Mouse (Mus musculus): Measurements from ENCODE around the gene Thsd4. TPM values are rescaled to one million over a fixed set of nuclear protein-coding genes. Genes with fewer than 3 reads are reported as not detected.

The Thsd4 gene
- polyA plus RNA-seq, 1 experiment from 2014 or later, result 8.2 TPM

DNA sequence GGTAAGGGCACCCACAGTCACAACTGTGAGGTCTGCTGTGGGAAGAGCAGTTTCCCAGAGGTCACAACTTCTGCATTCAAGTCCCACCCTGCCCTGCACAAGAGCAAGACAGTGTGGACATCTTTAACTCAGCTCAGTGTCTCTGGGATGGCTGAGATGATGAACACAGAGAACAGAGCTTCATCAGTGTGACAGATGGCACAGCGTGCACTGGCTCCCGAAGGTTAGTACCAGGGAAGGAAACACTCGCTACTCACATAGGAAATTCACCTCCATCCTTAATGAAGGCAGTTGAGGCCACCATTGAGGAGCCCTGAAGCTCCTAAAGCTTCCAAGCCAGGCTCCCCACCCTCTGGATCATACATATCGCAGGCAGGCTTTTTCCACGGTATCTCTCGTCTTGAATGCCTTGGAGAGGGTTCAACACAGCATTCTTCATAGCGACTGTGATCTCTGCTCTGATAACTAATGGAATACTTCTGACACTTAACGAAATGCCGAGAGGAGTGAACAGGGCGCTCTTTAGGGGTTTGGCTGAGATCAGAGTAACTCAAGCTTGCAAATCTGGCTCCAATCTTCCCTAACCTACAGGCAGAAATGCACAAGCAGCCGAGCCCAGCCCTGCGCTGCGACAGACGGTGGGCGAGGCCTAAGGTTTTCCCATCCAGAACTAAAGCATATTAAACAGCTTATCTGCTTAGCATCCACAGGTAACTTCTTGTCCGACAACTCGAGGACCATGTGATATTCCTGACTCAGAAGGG lies 110.8 kb downstream of the Thsd4 start:
- Histone ChIP-seq H3K4me3 (ENCODE audit: low read length) (no peak overlapping the region), H3K9ac (ENCODE audit: low read length) (no peak overlapping the region), H3K27ac (ENCODE audit: low read length) (no peak overlapping the region), H3K4me2 (ENCODE audit: low read depth, low read length) (no peak overlapping the region), H3K36me3 (ENCODE audit: control insufficient read depth, insufficient read depth) (no peaks in the 10 kb centered on the region), H3K9me3 (replicated peaks; ENCODE audit: control insufficient read depth, low read length) (no peaks in the 10 kb centered on the region), H3K4me1 (ENCODE audit: control insufficient read depth, insufficient read depth, low read length) (no peaks in the 10 kb centered on the region; the same call in 1 of the 2 replicates), H3K27me3 (ENCODE audit: control insufficient read depth, insufficient read depth, low read length) (no peaks in the 10 kb centered on the region)
- ATAC-seq (replicated peaks; ENCODE audit: extremely low read depth, insufficient read depth, low FRiP score), result no peak
- 59% methylated on average over 17 of the region's 17 CpGs for WGBS

DNA sequence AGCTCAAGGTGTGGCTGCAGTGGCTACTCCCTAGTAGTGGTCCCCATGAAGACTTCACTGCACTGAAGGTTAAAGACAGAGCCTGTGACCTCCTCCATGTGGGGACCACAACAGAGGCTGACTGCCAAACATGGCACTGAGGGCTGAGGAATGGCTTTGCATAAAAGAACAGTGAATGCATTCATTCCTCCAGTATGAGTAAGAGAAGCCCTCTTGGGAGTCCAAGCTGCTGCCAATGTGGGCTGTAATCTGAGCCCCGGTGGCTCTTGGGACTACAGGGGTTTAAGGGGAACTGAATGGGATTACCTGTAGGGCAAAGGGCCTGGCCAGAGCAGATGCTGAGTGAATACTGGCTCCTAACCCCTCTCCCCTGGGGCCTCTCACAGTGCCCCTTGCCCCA lies 114.5 kb downstream of the Thsd4 start:
- H3K4me3 ChIP-seq (ENCODE audit: low read length), result no peak overlapping the region
- H3K36me3 ChIP-seq (ENCODE audit: control insufficient read depth, insufficient read depth), result no peaks in the 10 kb centered on the region
- WGBS, result 21% methylated on average over 1 of the region's 1 CpGs
- no peaks in the 10 kb centered on the region for H3K27me3 ChIP-seq (ENCODE audit: control insufficient read depth, insufficient read depth, low read length)
- no peak overlapping the region for H3K27ac ChIP-seq (ENCODE audit: low read length)
- H3K4me1 ChIP-seq (ENCODE audit: control insufficient read depth, insufficient read depth, low read length), result no peaks in the 10 kb centered on the region
- no peak overlapping the region for H3K4me2 ChIP-seq (ENCODE audit: low read depth, low read length)
- ATAC-seq (replicated peaks; ENCODE audit: extremely low read depth, insufficient read depth, low FRiP score), result no peak
- no peak overlapping the region for H3K9ac ChIP-seq (ENCODE audit: low read length)
- H3K9me3 ChIP-seq (replicated peaks; ENCODE audit: control insufficient read depth, low read length), result no peaks in the 10 kb centered on the region

DNA sequence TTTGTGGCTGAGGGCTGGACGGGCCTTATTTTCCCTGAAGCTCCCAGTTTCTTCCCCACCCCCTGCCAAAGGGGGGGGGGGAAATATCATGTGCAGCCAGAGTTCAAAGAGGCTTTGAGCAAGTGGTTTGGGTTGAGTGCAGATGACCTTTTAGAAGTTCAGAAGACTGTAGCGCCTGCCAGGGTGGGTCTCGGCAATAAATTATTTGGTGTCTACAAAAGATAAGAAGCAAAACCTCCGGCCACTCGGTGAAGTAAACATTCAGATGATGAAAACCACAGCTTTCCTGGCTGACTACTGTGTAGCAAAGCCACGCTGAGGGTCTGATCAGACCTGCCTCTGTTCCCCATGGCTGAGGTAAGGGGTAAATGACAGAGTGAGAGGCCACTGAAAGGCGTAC lies 116.1 kb downstream of the Thsd4 start:
- H3K9me3 ChIP-seq (replicated peaks; ENCODE audit: control insufficient read depth, low read length), result no peaks in the 10 kb centered on the region
- H3K4me3 ChIP-seq (ENCODE audit: low read length), result no peak overlapping the region
- no peaks in the 10 kb centered on the region for H3K4me1 ChIP-seq (ENCODE audit: control insufficient read depth, insufficient read depth, low read length)
- WGBS, result 46% methylated on average over 7 of the region's 7 CpGs
- H3K4me2 ChIP-seq (ENCODE audit: low read depth, low read length), result no peak overlapping the region
- H3K27ac ChIP-seq (ENCODE audit: low read length), result no peak overlapping the region
- H3K27me3 ChIP-seq (ENCODE audit: control insufficient read depth, insufficient read depth, low read length), result no peaks in the 10 kb centered on the region
- ATAC-seq (replicated peaks; ENCODE audit: extremely low read depth, insufficient read depth, low FRiP score), result no peak
- H3K9ac ChIP-seq (ENCODE audit: low read length), result no peak overlapping the region
- H3K36me3 ChIP-seq (ENCODE audit: control insufficient read depth, insufficient read depth), result no peaks in the 10 kb centered on the region

DNA sequence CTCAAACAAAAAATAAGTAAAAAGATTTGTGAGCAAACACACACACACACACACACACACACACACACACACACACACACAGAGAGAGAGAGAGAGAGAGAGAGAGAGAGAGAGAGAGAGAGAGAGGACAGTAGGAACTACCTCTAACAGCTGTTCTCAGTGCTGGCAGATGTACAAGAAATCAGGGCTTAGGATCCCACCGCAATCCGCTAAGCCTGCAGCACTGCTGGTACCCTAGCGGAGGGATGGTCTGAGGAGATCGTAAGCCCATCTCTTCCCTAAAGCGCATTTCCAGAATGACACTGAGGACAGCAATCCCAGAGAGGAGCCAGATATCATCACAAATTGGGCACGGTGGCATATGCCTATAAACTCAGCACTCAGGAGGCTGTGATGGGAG lies 119.2 kb downstream of the Thsd4 start:
- Histone ChIP-seq H3K36me3 (ENCODE audit: control insufficient read depth, insufficient read depth) (no peaks in the 10 kb centered on the region), H3K27ac (ENCODE audit: low read length) (no peak overlapping the region), H3K4me3 (ENCODE audit: low read length) (no peak overlapping the region), H3K27me3 (ENCODE audit: control insufficient read depth, insufficient read depth, low read length) (no peaks in the 10 kb centered on the region), H3K9me3 (replicated peaks; ENCODE audit: control insufficient read depth, low read length) (no peaks in the 10 kb centered on the region), H3K9ac (ENCODE audit: low read length) (no peak overlapping the region), H3K4me2 (ENCODE audit: low read depth, low read length) (no peak overlapping the region), H3K4me1 (ENCODE audit: control insufficient read depth, insufficient read depth, low read length) (no peaks in the 10 kb centered on the region)
- ATAC-seq (replicated peaks; ENCODE audit: extremely low read depth, insufficient read depth, low FRiP score), result no peak
- WGBS, result 91% methylated on average over 6 of the region's 6 CpGs

DNA sequence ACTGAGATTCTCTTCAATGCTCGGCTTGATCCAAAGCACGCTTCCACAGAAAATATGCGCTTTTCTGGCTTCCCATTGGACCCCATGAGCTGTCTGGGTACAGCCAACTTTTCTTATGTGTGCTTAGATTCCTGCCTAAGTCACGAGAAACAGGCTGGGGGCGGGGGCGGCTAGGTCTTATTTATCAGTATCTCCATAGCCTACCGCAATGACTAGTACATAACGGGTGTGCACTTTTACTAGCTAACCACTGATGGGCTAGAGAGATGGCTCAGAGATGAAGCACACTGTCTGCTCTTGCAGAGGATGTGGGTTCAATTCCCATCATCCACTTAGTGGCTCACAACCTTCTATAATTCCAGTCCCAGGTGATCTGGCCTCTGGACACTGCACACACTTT lies 121.8 kb downstream of the Thsd4 start:
- Histone ChIP-seq H3K9ac (ENCODE audit: low read length) (no peak overlapping the region), H3K27ac (ENCODE audit: low read length) (no peak overlapping the region), H3K4me2 (ENCODE audit: low read depth, low read length) (no peak overlapping the region), H3K4me3 (ENCODE audit: low read length) (no peak overlapping the region), H3K9me3 (replicated peaks; ENCODE audit: control insufficient read depth, low read length) (no peaks in the 10 kb centered on the region), H3K4me1 (ENCODE audit: control insufficient read depth, insufficient read depth, low read length) (no peaks in the 10 kb centered on the region), H3K36me3 (ENCODE audit: control insufficient read depth, insufficient read depth) (no peaks in the 10 kb centered on the region), H3K27me3 (ENCODE audit: control insufficient read depth, insufficient read depth, low read length) (no peaks in the 10 kb centered on the region)
- no peak for ATAC-seq (replicated peaks; ENCODE audit: extremely low read depth, insufficient read depth, low FRiP score)
- WGBS, result 89% methylated on average over 8 of the region's 8 CpGs

DNA sequence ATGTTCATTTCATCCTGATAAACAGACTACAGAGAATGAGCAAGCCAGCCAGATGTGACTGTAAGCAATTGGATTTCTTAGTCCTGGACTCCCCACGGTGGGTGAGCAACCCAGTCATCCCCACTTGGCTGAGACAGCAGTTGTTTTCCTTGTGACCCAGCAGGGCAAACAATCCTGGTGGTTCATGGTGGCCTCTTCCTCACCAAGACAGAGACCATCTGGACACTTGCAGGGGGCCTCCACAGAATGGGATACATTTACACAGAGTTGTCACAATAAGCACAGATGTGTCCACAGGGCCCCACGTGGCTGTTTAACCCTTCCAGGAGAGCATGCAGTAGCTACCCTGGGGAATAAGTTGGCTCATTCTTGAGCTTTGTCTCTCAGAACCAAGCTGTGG lies 123.8 kb downstream of the Thsd4 start:
- H3K4me2 ChIP-seq (ENCODE audit: low read depth, low read length), result no peak overlapping the region
- ATAC-seq (replicated peaks; ENCODE audit: extremely low read depth, insufficient read depth, low FRiP score), result no peak
- H3K27me3 ChIP-seq (ENCODE audit: control insufficient read depth, insufficient read depth, low read length), result no peaks in the 10 kb centered on the region
- no peak overlapping the region for H3K9ac ChIP-seq (ENCODE audit: low read length)
- WGBS, result 47% methylated on average over 2 of the region's 2 CpGs
- H3K4me3 ChIP-seq (ENCODE audit: low read length), result no peak overlapping the region
- no peaks in the 10 kb centered on the region for H3K4me1 ChIP-seq (ENCODE audit: control insufficient read depth, insufficient read depth, low read length)
- H3K9me3 ChIP-seq (replicated peaks; ENCODE audit: control insufficient read depth, low read length), result no peaks in the 10 kb centered on the region
- no peak overlapping the region for H3K27ac ChIP-seq (ENCODE audit: low read length)
- no peaks in the 10 kb centered on the region for H3K36me3 ChIP-seq (ENCODE audit: control insufficient read depth, insufficient read depth)

DNA sequence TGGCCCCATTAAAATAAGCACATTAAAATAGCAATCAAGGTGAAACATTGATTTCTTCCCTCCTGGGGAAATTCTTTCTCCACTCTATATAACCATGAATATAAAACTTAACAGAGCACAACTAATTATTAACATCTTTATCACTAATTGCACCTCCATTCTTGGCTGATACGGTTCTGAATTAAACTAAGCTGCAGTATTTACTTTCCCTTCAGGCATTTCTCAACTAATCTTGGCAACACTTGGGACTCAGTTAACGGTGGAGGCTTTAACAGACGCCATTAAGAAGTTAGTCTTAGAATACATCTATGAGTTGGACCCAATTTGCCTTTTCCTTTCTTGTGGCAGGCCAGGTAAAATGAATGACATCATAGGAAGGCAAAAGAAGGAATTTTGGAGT lies 125.8 kb downstream of the Thsd4 start:
- 75% methylated on average over 3 of the region's 3 CpGs for WGBS
- no peak overlapping the region for H3K9ac ChIP-seq (ENCODE audit: low read length)
- no peaks in the 10 kb centered on the region for H3K4me1 ChIP-seq (ENCODE audit: control insufficient read depth, insufficient read depth, low read length)
- H3K27ac ChIP-seq (ENCODE audit: low read length), result no peak overlapping the region
- H3K4me3 ChIP-seq (ENCODE audit: low read length), result no peak overlapping the region
- no peak for ATAC-seq (replicated peaks; ENCODE audit: extremely low read depth, insufficient read depth, low FRiP score)
- no peaks in the 10 kb centered on the region for H3K27me3 ChIP-seq (ENCODE audit: control insufficient read depth, insufficient read depth, low read length)
- no peaks in the 10 kb centered on the region for H3K36me3 ChIP-seq (ENCODE audit: control insufficient read depth, insufficient read depth)
- H3K4me2 ChIP-seq (ENCODE audit: low read depth, low read length), result no peak overlapping the region
- H3K9me3 ChIP-seq (replicated peaks; ENCODE audit: control insufficient read depth, low read length), result no peaks in the 10 kb centered on the region

DNA sequence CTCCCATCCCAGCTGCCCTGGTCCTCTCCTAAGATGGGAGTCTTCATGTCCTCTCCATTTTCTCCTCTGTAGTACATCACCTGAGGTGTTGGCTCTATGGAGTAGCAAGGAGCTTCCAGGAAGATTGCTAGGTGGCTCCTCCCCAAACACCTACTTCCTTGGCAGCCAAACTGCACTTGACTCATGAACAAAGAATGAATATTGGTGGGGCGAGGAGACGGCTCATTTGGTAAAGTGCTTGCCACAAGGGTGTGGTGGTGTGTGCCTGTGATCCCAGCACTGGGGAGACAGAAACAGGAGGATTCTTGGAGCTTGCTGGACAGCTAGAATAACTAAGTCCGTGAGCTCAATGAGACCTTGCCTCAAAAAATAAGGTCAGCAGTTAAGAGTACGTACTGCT lies 128.9 kb downstream of the Thsd4 start:
- no peaks in the 10 kb centered on the region for H3K4me1 ChIP-seq (ENCODE audit: control insufficient read depth, insufficient read depth, low read length)
- no peaks in the 10 kb centered on the region for H3K36me3 ChIP-seq (ENCODE audit: control insufficient read depth, insufficient read depth)
- no peak overlapping the region for H3K27ac ChIP-seq (ENCODE audit: low read length)
- WGBS, result 78% methylated on average over 4 of the region's 4 CpGs
- H3K4me2 ChIP-seq (ENCODE audit: low read depth, low read length), result no peak overlapping the region
- H3K9ac ChIP-seq (ENCODE audit: low read length), result no peak overlapping the region
- H3K4me3 ChIP-seq (ENCODE audit: low read length), result no peak overlapping the region
- no peaks in the 10 kb centered on the region for H3K27me3 ChIP-seq (ENCODE audit: control insufficient read depth, insufficient read depth, low read length)
- ATAC-seq (replicated peaks; ENCODE audit: extremely low read depth, insufficient read depth, low FRiP score), result no peak
- H3K9me3 ChIP-seq (replicated peaks; ENCODE audit: control insufficient read depth, low read length), result no peaks in the 10 kb centered on the region

DNA sequence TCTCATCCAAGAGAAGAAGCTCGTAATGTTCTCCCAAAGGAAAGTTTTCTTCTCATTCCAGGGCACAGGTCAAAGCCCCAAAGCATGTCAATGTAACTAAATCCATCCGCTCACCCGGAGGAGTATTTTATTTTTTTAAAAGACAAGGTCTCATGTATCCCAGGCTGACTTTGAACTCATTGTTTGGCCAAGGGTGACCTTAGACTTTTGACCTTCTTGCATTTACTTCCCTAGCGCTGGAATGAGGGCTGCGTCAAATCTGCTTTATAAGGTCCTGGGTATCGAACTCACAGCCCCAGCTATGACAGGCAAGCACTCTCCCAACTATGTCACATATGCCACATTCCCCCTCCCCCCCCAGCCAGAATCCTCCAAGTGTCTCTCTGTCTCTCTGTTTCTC lies 137.1 kb downstream of the Thsd4 start:
- Histone ChIP-seq H3K36me3 (ENCODE audit: control insufficient read depth, insufficient read depth) (no peaks in the 10 kb centered on the region), H3K9ac (ENCODE audit: low read length) (no peak overlapping the region), H3K4me1 (ENCODE audit: control insufficient read depth, insufficient read depth, low read length) (no peaks in the 10 kb centered on the region), H3K27me3 (ENCODE audit: control insufficient read depth, insufficient read depth, low read length) (no peaks in the 10 kb centered on the region), H3K27ac (ENCODE audit: low read length) (no peak overlapping the region), H3K4me3 (ENCODE audit: low read length) (no peak overlapping the region), H3K9me3 (replicated peaks; ENCODE audit: control insufficient read depth, low read length) (no peaks in the 10 kb centered on the region), H3K4me2 (ENCODE audit: low read depth, low read length) (no peak overlapping the region)
- 75% methylated on average over 6 of the region's 6 CpGs for WGBS
- no peak for ATAC-seq (replicated peaks; ENCODE audit: extremely low read depth, insufficient read depth, low FRiP score)

All from heart, embryonic 16.5 days (tissue).